Mouse (Mus musculus) liver, adult 2 months (tissue): ENCODE data around the gene C330007P06Rik.
"Not testable (repeated sequence)": the region's sequence is repeated elsewhere in the genome, so short reads cannot be mapped to it uniquely, and the experiment has no call there.

Experiments used
- CTCF ChIP-seq: fragments of 200-500 bp; IDR thresholded peaks from 2 replicates; pipeline ENCODE4 v1.5.1; 2011; ENCODE audit warnings: low read depth, low read length, control low read depth
- POLR2A ChIP-seq: fragments of 200-500 bp; IDR thresholded peaks from 2 replicates; pipeline ENCODE4 v1.6.1; 2011; ENCODE audit warnings: low read length, control low read depth; ENCODE audit not compliant: insufficient read depth; ENCODE audit errors: extremely low read depth

GRCm38 (mm10) chrX:36898931-36899330, 25.0 kb upstream of the C330007P06Rik start:
- TF ChIP-seq CTCF, POLR2A: not testable (repeated sequence)
